Mouse (Mus musculus): Measurements from ENCODE around the gene Cd200. TPM values are rescaled to one million over a fixed set of nuclear protein-coding genes. Genes with fewer than 3 reads are reported as not detected.
"Not testable (repeated sequence)": the region's sequence is repeated elsewhere in the genome, so short reads cannot be mapped to it uniquely, and the experiment has no call there.

Cd200 gene
- total RNA-seq (2014; rRNA removed) (312 and 318 TPM in 2 replicates), polyA plus RNA-seq (2015; fragmentation: Nextera tagmentation; extraction: Ambion mirVana) (433 and 445 TPM in 2 replicates)

GRCm38 (mm10) chr16:45408425-45409063 is at the start of gene Cd200:
Gene Cd200 (minus strand): TSS chr16:45409053.
- Histone ChIP-seq H3K4me3 (ENCODE audit: low read depth, low read length) (peak within 1 kb of the TSS; percentile 59), H3K4me2 (ENCODE audit: low read depth) (peak within 1 kb of the TSS; percentile 44), H3K9me3 (ENCODE audit: low read length) (no peaks in the 10 kb centered on the region), H3K36me3 (ENCODE audit: insufficient read depth) (no peaks in the 10 kb centered on the region), H3K27me3 (ENCODE audit: insufficient read depth, low read length) (no peaks in the 10 kb centered on the region), H3K27ac (ENCODE audit: low read depth, low read length) (peak within 1 kb of the TSS; percentile 99), H3K4me1 (ENCODE audit: insufficient read depth) (no peaks in the 10 kb centered on the region), H3K9ac (peak within 1 kb of the TSS; percentile 87)
- ATAC-seq (peak; percentile 98), DNase-seq (peak; percentile 85)
- WGBS = under 1% methylated on average over 28 of the region's 28 CpGs
- TF ChIP-seq CTCF (IDR thresholded peaks at IDR 0.05; ENCODE audit: low read depth) = peak; percentile 71

DNA sequence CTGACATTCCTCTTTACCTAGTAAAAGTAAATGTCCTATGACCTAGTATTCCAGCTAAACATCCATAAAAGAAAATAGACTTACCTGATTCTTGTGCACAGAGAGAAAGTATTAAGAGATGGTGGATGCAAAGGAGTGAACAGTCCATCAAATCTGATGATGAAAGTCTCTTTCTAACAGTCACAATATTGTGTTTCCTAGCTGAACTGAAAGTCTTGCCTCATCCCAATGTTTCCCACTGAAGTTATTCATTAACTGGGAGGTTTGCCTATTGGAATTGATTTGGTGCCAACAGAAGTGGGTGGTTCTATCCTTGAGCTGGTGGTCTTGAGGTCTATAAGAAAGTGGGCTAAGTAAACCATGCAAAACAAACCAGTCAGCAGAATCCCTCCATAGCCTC is 45.9 kb upstream of the Cd200 start:
- Histone ChIP-seq H3K27ac (ENCODE audit: low read depth, low read length) (no peak overlapping the region), H3K36me3 (ENCODE audit: insufficient read depth) (no peaks in the 10 kb centered on the region), H3K9ac (no peak overlapping the region), H3K27me3 (ENCODE audit: insufficient read depth, low read length) (no peaks in the 10 kb centered on the region), H3K4me3 (ENCODE audit: low read depth, low read length) (no peak overlapping the region), H3K9me3 (ENCODE audit: low read length) (no peaks in the 10 kb centered on the region), H3K4me1 (ENCODE audit: insufficient read depth) (no peaks in the 10 kb centered on the region), H3K4me2 (ENCODE audit: low read depth) (no peak overlapping the region)
- ATAC-seq (no peak), DNase-seq (no peak)
- no peak for TF ChIP-seq CTCF (IDR thresholded peaks at IDR 0.05; ENCODE audit: low read depth)

DNA sequence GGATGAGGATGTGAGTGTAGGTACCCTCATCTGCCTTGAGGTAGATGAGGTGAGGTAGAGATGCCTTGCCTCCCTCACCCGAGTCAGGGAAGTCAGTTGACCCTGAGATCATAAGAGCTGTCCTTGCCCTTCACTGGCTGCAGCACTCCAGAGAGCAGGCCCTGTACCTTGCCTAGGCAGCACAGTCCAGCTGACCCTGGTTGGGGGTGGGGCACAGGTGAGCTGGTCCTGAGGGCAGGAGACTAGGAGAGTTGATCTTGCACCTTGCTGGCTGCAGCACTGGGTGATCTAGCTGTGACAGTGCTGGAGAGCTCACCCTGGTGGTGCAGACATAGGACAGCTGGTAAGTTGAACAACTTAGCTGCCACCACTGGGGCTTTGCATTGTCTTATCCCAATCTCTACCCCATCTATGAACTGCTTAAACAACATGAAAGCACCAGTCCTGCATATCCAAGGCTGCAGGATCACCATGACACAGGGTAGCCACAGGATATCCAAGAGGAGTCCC is 28.4 kb upstream of the Cd200 start:
- Histone ChIP-seq H3K4me2 (ENCODE audit: low read depth) (no peak overlapping the region), H3K9ac (no peak overlapping the region), H3K4me3 (ENCODE audit: low read depth, low read length) (no peak overlapping the region), H3K4me1 (ENCODE audit: insufficient read depth) (no peaks in the 10 kb centered on the region), H3K36me3 (ENCODE audit: insufficient read depth) (no peaks in the 10 kb centered on the region), H3K27ac (ENCODE audit: low read depth, low read length) (no peak overlapping the region), H3K9me3 (ENCODE audit: low read length) (no peaks in the 10 kb centered on the region), H3K27me3 (ENCODE audit: insufficient read depth, low read length) (no peaks in the 10 kb centered on the region)
- ATAC-seq = no peak
- no peak for DNase-seq
- TF ChIP-seq CTCF (IDR thresholded peaks at IDR 0.05; ENCODE audit: low read depth) = no peak
- WGBS = 90% methylated on average over 1 of the region's 1 CpGs

DNA sequence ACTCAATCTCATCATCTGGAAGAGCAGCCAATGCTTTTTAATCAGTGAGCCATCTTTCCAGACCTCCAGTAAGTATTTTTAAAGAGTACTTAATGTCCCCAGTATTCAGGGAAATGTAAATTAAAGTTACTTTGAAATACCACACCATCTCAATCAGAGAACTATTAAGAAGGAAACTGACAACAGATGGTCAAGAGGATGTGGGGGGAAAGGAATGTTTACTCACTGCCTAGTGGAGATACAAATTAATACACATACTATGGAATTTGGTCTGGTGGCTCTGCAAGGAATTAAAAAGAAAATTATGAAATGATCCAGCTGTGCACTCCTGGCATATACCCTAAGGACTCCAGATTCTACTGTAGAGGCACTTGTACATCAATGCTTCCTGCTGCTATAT is 26.7 kb upstream of the Cd200 start:
- Histone ChIP-seq H3K27me3 (ENCODE audit: insufficient read depth, low read length) (no peaks in the 10 kb centered on the region), H3K9ac (no peak overlapping the region), H3K36me3 (ENCODE audit: insufficient read depth) (no peaks in the 10 kb centered on the region), H3K4me3 (ENCODE audit: low read depth, low read length) (no peak overlapping the region), H3K4me1 (ENCODE audit: insufficient read depth) (no peaks in the 10 kb centered on the region), H3K9me3 (ENCODE audit: low read length) (no peaks in the 10 kb centered on the region), H3K4me2 (ENCODE audit: low read depth) (no peak overlapping the region), H3K27ac (ENCODE audit: low read depth, low read length) (no peak overlapping the region)
- TF ChIP-seq CTCF (IDR thresholded peaks at IDR 0.05; ENCODE audit: low read depth) = no peak
- DNase-seq (no peak), ATAC-seq (no peak)

DNA sequence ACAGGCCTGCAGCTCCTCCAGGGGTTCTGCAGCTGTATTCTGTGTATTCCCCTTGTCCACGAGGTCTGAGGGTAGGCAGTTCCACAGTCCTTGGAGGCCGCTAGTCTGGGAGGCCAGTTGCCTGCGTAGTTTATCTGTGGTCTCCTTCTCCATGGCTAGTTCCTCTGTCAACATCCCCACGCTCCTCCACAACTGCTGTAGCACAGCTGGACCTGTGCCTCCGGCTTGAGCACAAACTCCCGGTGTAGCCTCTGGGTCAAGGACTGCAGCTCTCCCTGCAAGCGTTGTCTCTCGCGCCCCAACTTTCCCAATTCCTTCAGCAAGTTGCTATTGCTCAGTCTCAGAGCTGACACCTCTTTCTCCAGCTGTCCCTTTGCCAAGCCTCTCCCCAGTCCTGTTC is 18.8 kb upstream of the Cd200 start:
- no peak for ATAC-seq
- WGBS = 94% methylated on average over 9 of the region's 9 CpGs

GRCm38 (mm10) chr16:45413497-45413896 is 4.6 kb upstream of the Cd200 start:
- no peak overlapping the region for H3K27ac ChIP-seq (ENCODE audit: low read depth, low read length)
- H3K36me3 ChIP-seq (ENCODE audit: insufficient read depth) = no peaks in the 10 kb centered on the region
- no peaks in the 10 kb centered on the region for H3K27me3 ChIP-seq (ENCODE audit: insufficient read depth, low read length)
- H3K9ac ChIP-seq = no peak overlapping the region
- ATAC-seq = no peak
- TF ChIP-seq CTCF (IDR thresholded peaks at IDR 0.05; ENCODE audit: low read depth) = peak; percentile 46
- no peak overlapping the region for H3K4me3 ChIP-seq (ENCODE audit: low read depth, low read length)
- no peak for DNase-seq
- no peak overlapping the region for H3K4me2 ChIP-seq (ENCODE audit: low read depth)
- no peaks in the 10 kb centered on the region for H3K9me3 ChIP-seq (ENCODE audit: low read length)
- no peaks in the 10 kb centered on the region for H3K4me1 ChIP-seq (ENCODE audit: insufficient read depth)

More for the DNA sequence above, 18.8 kb upstream of the Cd200 start:
- DNase-seq = no peak
- H3K9ac ChIP-seq = no peak overlapping the region
- no peak overlapping the region for H3K4me3 ChIP-seq (ENCODE audit: low read depth, low read length)
- TF ChIP-seq CTCF (IDR thresholded peaks at IDR 0.05; ENCODE audit: low read depth) = no peak
- no peak overlapping the region for H3K27ac ChIP-seq (ENCODE audit: low read depth, low read length)
- H3K4me1 ChIP-seq (ENCODE audit: insufficient read depth) = no peaks in the 10 kb centered on the region
- H3K9me3 ChIP-seq (ENCODE audit: low read length) = no peaks in the 10 kb centered on the region
- H3K27me3 ChIP-seq (ENCODE audit: insufficient read depth, low read length) = no peaks in the 10 kb centered on the region
- no peaks in the 10 kb centered on the region for H3K36me3 ChIP-seq (ENCODE audit: insufficient read depth)
- no peak overlapping the region for H3K4me2 ChIP-seq (ENCODE audit: low read depth)

- peak overlapping the region; percentile 44 for H3K4me2 ChIP-seq (ENCODE audit: low read depth)
- WGBS = 20% methylated on average over 7 of the region's 7 CpGs
Measured at GRCm38 (mm10) chr16:45409064-45409446, 202 bp upstream of the Cd200 start.

More at GRCm38 (mm10) chr16:45409064-45409446, 202 bp upstream of the Cd200 start:
- H3K27me3 ChIP-seq (ENCODE audit: insufficient read depth, low read length); H3K4me1 ChIP-seq (ENCODE audit: insufficient read depth); DNase-seq; H3K9me3 ChIP-seq (ENCODE audit: low read length); H3K36me3 ChIP-seq (ENCODE audit: insufficient read depth): not testable (repeated sequence)
- peak overlapping the region; percentile 87 for H3K9ac ChIP-seq
- ATAC-seq = peak; percentile 45
- peak overlapping the region; percentile 99 for H3K27ac ChIP-seq (ENCODE audit: low read depth, low read length)
- H3K4me3 ChIP-seq (ENCODE audit: low read depth, low read length) = peak overlapping the region; percentile 59
